Comparison of ENCODE assay signal across 8 mouse cellular contexts in the genomic region with DNA sequence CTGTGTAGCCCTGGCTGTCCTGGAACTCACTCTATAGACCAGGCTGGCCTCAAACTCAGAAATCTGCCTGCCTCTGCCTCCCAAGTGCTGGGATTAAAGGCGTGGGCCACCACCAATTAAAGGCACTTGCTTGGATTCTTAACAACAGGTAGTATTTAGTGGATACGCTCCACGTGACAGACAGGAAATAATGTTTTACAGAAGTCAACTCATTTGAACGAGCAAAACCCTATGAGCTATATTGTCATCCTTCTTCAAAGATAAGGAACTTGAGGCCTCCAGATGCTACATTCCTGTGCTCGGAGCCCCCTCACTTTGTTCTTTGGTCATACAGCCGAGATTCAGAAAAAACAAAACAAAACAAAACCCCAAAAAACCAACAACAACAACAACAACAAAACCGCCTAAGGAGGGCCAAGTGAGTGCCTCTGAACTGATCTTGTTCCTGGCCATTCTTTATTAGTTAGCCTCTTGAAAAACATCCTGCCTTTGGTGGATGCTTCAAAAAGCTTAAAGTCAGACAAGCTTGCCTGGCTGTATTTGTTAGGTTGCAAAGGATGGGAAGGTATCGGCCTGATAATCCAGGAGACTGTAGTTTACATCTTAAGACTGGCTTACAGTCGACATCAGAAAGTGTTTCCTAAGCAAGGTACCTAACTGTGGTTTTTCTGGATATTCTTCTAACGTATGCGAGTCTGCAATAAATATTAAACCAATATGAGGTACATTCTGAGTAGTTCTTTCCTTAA. TPM values are rescaled to one million over a fixed set of nuclear protein-coding genes. Genes with fewer than 3 reads are reported as not detected.
A peak's percentile ranks its signal among the peaks of the same experiment; 100 is the strongest.
DNase-seq lines count a peak whose midpoint lies in the region; ATAC-seq and TF ChIP-seq lines count a peak whose summit lies in the region.

No protein-coding gene starts in this region.

- TF ChIP-seq EP300 in liver, embryonic 14.5 days (IDR thresholded peaks at IDR 0.05; ENCODE audit: low read depth) = no peak

- H3K9me3 ChIP-seq in forebrain, embryonic 14.5 days (replicated peaks; ENCODE audit: control insufficient read depth, low read length) = no peaks in the 10 kb centered on the region
- H3K9me3 ChIP-seq in liver, embryonic 14.5 days (ENCODE audit: control insufficient read depth, low read length) = no peaks in the 10 kb centered on the region

- H3K4me1 ChIP-seq in cerebellum, adult 2 months (ENCODE audit: control insufficient read depth, insufficient read depth, low read length) = no peaks in the 10 kb centered on the region
- no peaks in the 10 kb centered on the region for H3K4me1 ChIP-seq in forebrain, embryonic 14.5 days (ENCODE audit: control insufficient read depth, insufficient read depth, low read length)
- H3K4me1 ChIP-seq in liver, embryonic 14.5 days (replicated peaks; ENCODE audit: control insufficient read depth in 2 of 2, insufficient read depth in 2 of 2, low read length in 1 of 2) = peaks cover 10 to 48% of the 10 kb centered on the region in 2 experiments; a peak in 3 of 4 replicates

- H3K4me2 ChIP-seq in forebrain, embryonic 14.5 days (ENCODE audit: low read length) = peak overlapping the region; percentile 64
- peak overlapping the region; percentile 70 for H3K4me2 ChIP-seq in liver, embryonic 14.5 days (ENCODE audit: low read depth)

- WGBS in cerebellum, adult 2 months = 72% methylated on average over 11 of the region's 11 CpGs
- WGBS in forebrain, embryonic 14.5 days = 55% methylated on average over 11 of the region's 11 CpGs
- WGBS in liver, embryonic 14.5 days (ENCODE audit: insufficient replicate concordance) = 19% methylated on average over 11 of the region's 11 CpGs

- H3K9ac ChIP-seq in forebrain, embryonic 14.5 days (ENCODE audit: low read length) = no peak overlapping the region; the same call in 1 of the 2 replicates
- peak overlapping the region; percentile 45 for H3K9ac ChIP-seq in liver, embryonic 14.5 days (replicated peaks)

- TF ChIP-seq CTCF in cerebellum, adult 2 months (IDR thresholded peaks at IDR 0.05; ENCODE audit: borderline replicate concordance, insufficient read depth, low read depth, low read length) = no peak
- TF ChIP-seq CTCF in liver, embryonic 14.5 days (IDR thresholded peaks at IDR 0.05; ENCODE audit: low read depth) = no peak

- no peak for TF ChIP-seq POLR2A in cerebellum, adult 2 months (IDR thresholded peaks at IDR 0.05; ENCODE audit: borderline replicate concordance, insufficient read depth, low read length)

- H3K27ac ChIP-seq in cerebellum, adult 2 months (ENCODE audit: insufficient read depth, low read length) = no peak overlapping the region
- no peak overlapping the region for H3K27ac ChIP-seq in forebrain, embryonic 14.5 days (ENCODE audit: low read depth, low read length)
- peak overlapping the region; percentile 78 for H3K27ac ChIP-seq in liver, embryonic 14.5 days

- intact Hi-C loops in left cerebral cortex, postnatal 4 days (cut with DNase I) = loop anchor here (10.0 kb wide), 1 partner anchor 125 kb away; no protein-coding TSS in a partner anchor

- peak overlapping the region; percentile 91 for H3K4me3 ChIP-seq in cerebellum, adult 2 months (replicated peaks; ENCODE audit: insufficient read depth, low read depth, low read length)
- no peak overlapping the region for H3K4me3 ChIP-seq in forebrain, embryonic 14.5 days (ENCODE audit: low read depth, low read length)
- peak overlapping the region; percentile 76 to 79; a peak in 2 of 4 replicates for H3K4me3 ChIP-seq in liver, embryonic 14.5 days (ENCODE audit: insufficient read depth in 1 of 2, low read depth in 2 of 2, low read length in 2 of 2)

- ATAC-seq in forebrain, embryonic 14.5 days = no peak
- no peak for ATAC-seq in liver, embryonic 14.5 days (ENCODE audit: insufficient read depth)

- H3K27me3 ChIP-seq in cerebellum, adult 2 months (ENCODE audit: control insufficient read depth, insufficient read depth, low read length) = no peaks in the 10 kb centered on the region
- H3K27me3 ChIP-seq in forebrain, embryonic 14.5 days (replicated peaks; ENCODE audit: control insufficient read depth, insufficient read depth, low read length) = no peaks in the 10 kb centered on the region; the same call in 1 of the 2 replicates
- H3K27me3 ChIP-seq in liver, embryonic 14.5 days (ENCODE audit: control insufficient read depth, insufficient read depth, low read length) = no peaks in the 10 kb centered on the region

- DNase-seq in cerebellum, adult 2 months = no peak
- DNase-seq in cerebellum, adult 18-20 months = no peak
- DNase-seq in A20 (ENCODE audit: low read depth, low spot score) = peak; percentile 15
- DNase-seq in forebrain, embryonic 14.5 days (ENCODE audit: low spot score) = no peak
- no peak for DNase-seq in liver, embryonic 14.5 days (ENCODE audit: low read depth in 3 of 3, low spot score in 3 of 3)
- DNase-seq in frontal cortex, adult 2 months (ENCODE audit: extremely low spot score in 1 of 2, low spot score in 1 of 2) = no peak
- DNase-seq in left cerebral cortex, postnatal 4 days = no peak
- no peak for DNase-seq in cerebellum, postnatal 4 days (ENCODE audit: low spot score in 2 of 2)

- H3K36me3 ChIP-seq in forebrain, embryonic 14.5 days (ENCODE audit: control insufficient read depth, insufficient read depth, low read length) = no peaks in the 10 kb centered on the region
- H3K36me3 ChIP-seq in liver, embryonic 14.5 days (replicated peaks; ENCODE audit: control insufficient read depth, insufficient read depth, low read depth) = no peaks in the 10 kb centered on the region

RNA-seq across cellular contexts. Expression of a gene that starts 1.5 kb away (rescaled TPM):
- polyA plus RNA-seq in cerebellum, adult 2 months (2012; rRNA removed) = 17.8 and 18.1 TPM in 2 replicates
- polyA plus RNA-seq in forebrain, embryonic 14.5 days (2014; fragmentation: Nextera tagmentation; extraction: Ambion mirVana) = 11.0 and 11.5 TPM in 2 replicates
- polyA plus RNA-seq in liver, embryonic 14.5 days (2012; rRNA removed) = 12.3 and 14.3 TPM in 2 replicates
- polyA plus RNA-seq in liver, embryonic 14.5 days (2014; fragmentation: Nextera tagmentation; extraction: Ambion mirVana) = 12.6 and 14.7 TPM in 2 replicates
- 13.9 and 15.6 TPM in 2 replicates for polyA plus RNA-seq in frontal cortex, adult 2 months (2012; rRNA removed)
- 10 to 100 TPM; 40.4 to 45.7 TPM for total RNA-seq in left cerebral cortex, postnatal 4 days (2021)
